Mouse (Mus musculus) adrenal gland, postnatal 14 days (tissue): ENCODE results near the gene Fkbp9. TPM values are rescaled to one million over a fixed set of nuclear protein-coding genes. Genes with fewer than 3 reads are reported as not detected.
A peak's percentile ranks its signal among the peaks of the same experiment; 100 is the strongest.
"Not testable (repeated sequence)": the region's sequence is repeated elsewhere in the genome, so short reads cannot be mapped to it uniquely, and the experiment has no call there.

Source experiments
- DNase-seq: peaks from one replicate; pipeline ENCODE4 v3.0.0; 2021; ENCODE audit warnings: mixed read lengths
- total RNA-seq: library from RNA; stranded (reverse); gene quantifications from 2 replicates; pipeline ENCODE4 v1.2.3, GENCODE M21; 2021

Gene Fkbp9
- total RNA-seq, 1 experiment from 2014 or later = 73.3 TPM

- no peak for DNase-seq
These were observed 5.8 kb downstream of the Fkbp9 start for GRCm38 (mm10) chr6:56837621-56838020.

GRCm38 (mm10) chr6:56843229-56843628, 11.4 kb downstream of the Fkbp9 start:
- DNase-seq = no peak

- DNase-seq = no peak
These were observed 12.5 kb downstream of the Fkbp9 start for GRCm38 (mm10) chr6:56844365-56844764.

GRCm38 (mm10) chr6:56848974-56849373, 17.1 kb downstream of the Fkbp9 start:
- no peak for DNase-seq

GRCm38 (mm10) chr6:56850315-56850714, 18.5 kb downstream of the Fkbp9 start:
- no peak for DNase-seq

- DNase-seq = no peak
These were observed 22.9 kb downstream of the Fkbp9 start for GRCm38 (mm10) chr6:56854803-56855202.

GRCm38 (mm10) chr6:56856748-56857147, 24.9 kb downstream of the Fkbp9 start:
- no peak for DNase-seq

- DNase-seq = no peak
These were observed 28.5 kb downstream of the Fkbp9 start for GRCm38 (mm10) chr6:56860205-56860848.

- not testable (repeated sequence) for DNase-seq
These were observed 35.0 kb downstream of the Fkbp9 start for GRCm38 (mm10) chr6:56866899-56867298.

GRCm38 (mm10) chr6:56868565-56868964, 36.7 kb downstream of the Fkbp9 start:
- DNase-seq = no peak

- DNase-seq = no peak
These were observed 38.2 kb downstream of the Fkbp9 start for GRCm38 (mm10) chr6:56870027-56870426.

GRCm38 (mm10) chr6:56876870-56877269, 45.0 kb downstream of the Fkbp9 start:
- no peak for DNase-seq

GRCm38 (mm10) chr6:56877985-56878384, 46.1 kb downstream of the Fkbp9 start:
- DNase-seq = no peak

- no peak for DNase-seq
These were observed 47.6 kb downstream of the Fkbp9 start for GRCm38 (mm10) chr6:56879352-56879955.

- DNase-seq = peak; percentile 46
These were observed 56.7 kb downstream of the Fkbp9 start for GRCm38 (mm10) chr6:56888561-56888960.

- DNase-seq = no peak
These were observed 58.9 kb downstream of the Fkbp9 start for GRCm38 (mm10) chr6:56890762-56891161.

GRCm38 (mm10) chr6:56899601-56900000, 67.7 kb downstream of the Fkbp9 start:
- no peak for DNase-seq

- no peak for DNase-seq
These were observed 69.5 kb downstream of the Fkbp9 start for GRCm38 (mm10) chr6:56901336-56901735.

- peak; percentile 74 for DNase-seq
These were observed 70.0 kb downstream of the Fkbp9 start for GRCm38 (mm10) chr6:56901824-56902386.

GRCm38 (mm10) chr6:56902606-56903520, 71.0 kb downstream of the Fkbp9 start:
- DNase-seq = no peak

GRCm38 (mm10) chr6:56903831-56904230, 72.0 kb downstream of the Fkbp9 start:
- no peak for DNase-seq

- DNase-seq = no peak
These were observed 72.5 kb downstream of the Fkbp9 start for GRCm38 (mm10) chr6:56904330-56904729.

GRCm38 (mm10) chr6:56904982-56905381, 73.1 kb downstream of the Fkbp9 start:
- DNase-seq = no peak
